Mouse (Mus musculus): ENCODE results near the gene Tmem239.

GRCm38 (mm10) chr2:130438861-130439260 is 32.6 kb downstream of the Tmem239 start:
- TF ChIP-seq CTCF (IDR thresholded peaks at IDR 0.05) (no peak), EP300 (IDR thresholded peaks at IDR 0.05) (no peak)
